Mouse (Mus musculus) heart, adult 2 months (tissue): ENCODE measurements around the gene Sh3gl2.

Source experiments
- CTCF ChIP-seq: fragments of 200-600 bp; IDR thresholded peaks from 2 replicates; pipeline ENCODE4 v1.8.1; 2022; ENCODE audit warnings: antibody characterized with exemption, mild to moderate bottlenecking, moderate library complexity
- EP300 ChIP-seq: fragments of 200-500 bp; IDR thresholded peaks from 2 replicates; pipeline ENCODE4 v1.6.1; 2011; ENCODE audit warnings: low read depth, low read length, control low read depth; ENCODE audit not compliant: insufficient read depth
- POLR2A ChIP-seq: fragments of 200-500 bp; IDR thresholded peaks from 2 replicates; pipeline ENCODE4 v1.6.1; 2011; ENCODE audit warnings: mild to moderate bottlenecking, low read depth, low read length, control low read depth; ENCODE audit not compliant: insufficient read depth

DNA sequence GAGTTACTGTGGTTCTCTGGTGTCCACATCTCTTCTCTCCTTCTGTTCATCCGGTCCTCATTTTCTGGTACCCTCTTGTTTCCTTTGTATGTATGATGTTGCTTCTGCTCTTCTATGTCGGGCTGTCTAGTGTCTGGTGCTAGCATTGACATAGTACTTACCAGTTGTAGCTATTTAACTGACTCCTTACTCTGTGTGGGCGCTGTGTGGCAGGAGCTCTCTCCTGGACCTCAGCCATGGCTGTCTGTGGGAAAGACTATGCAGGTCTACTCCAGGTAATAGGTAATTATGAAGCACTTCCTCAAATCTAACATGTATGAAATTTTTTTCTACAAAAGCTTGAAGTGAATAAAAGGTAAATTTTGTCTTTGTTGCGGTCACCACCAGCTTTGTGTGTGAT, 169.9 kb downstream of the Sh3gl2 start:
- TF ChIP-seq POLR2A: no peak
- TF ChIP-seq CTCF: no peak
- TF ChIP-seq EP300: no peak
